Mouse (Mus musculus): Measurements from ENCODE around the gene Ift81.

- TF ChIP-seq CTCF (IDR thresholded peaks at IDR 0.05; ENCODE audit: low read depth, low read length) (no peak), GATA1 (IDR thresholded peaks at IDR 0.05; ENCODE audit: borderline replicate concordance, low read length) (no peak), TAL1 (conservative IDR thresholded peaks at IDR 0.05; ENCODE audit: low read depth, low read length) (no peak), POLR2AphosphoS5 (IDR thresholded peaks at IDR 0.05; ENCODE audit: insufficient replicate concordance, low read depth, low read length) (no peak), GATA2 (IDR thresholded peaks at IDR 0.05; ENCODE audit: borderline replicate concordance, low read depth, low read length) (no peak)
These were observed 48.2 kb upstream of the Ift81 start for GRCm38 (mm10) chr5:122662501-122662900.

Measured in G1E (cell line).